ENCODE assay signal across 25 mouse cellular contexts in the genomic region with DNA sequence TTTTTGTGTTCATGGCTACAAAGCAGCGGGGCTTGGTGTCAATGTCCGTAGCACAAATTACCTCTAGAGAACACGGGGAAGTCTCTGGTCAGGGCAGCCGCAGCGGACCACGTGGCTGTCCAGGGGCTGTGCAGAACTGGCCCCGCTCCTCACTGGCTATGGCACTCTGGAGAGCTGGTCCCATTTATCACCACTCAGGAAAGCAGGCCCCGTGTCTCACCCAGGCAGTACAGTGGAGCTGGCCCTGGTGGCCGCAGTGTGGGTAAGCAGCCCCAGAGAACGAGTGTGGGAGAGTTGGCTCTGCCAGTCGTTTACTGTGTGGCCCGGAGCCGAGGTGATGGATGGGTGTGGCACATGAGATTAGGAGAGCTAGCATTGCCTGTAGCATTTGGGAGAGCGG.
DNase-seq lines count a peak whose midpoint lies in the region; ATAC-seq and TF ChIP-seq lines count a peak whose summit lies in the region.
"Had no signal": no experiment of that assay in that cellular context is flagged by ENCODE, and none has a peak within 500 bp of the region (broad histone marks: within the 10 kb centered on the region; RNA-seq: fewer than 3 reads in every experiment).

No protein-coding gene starts in this region.

- H3K36me3 ChIP-seq in kidney, postnatal 0 days (ENCODE audit: insufficient read depth, low read length), result no peaks in the 10 kb centered on the region
- H3K36me3 ChIP-seq in kidney, adult 2 months (ENCODE audit: control insufficient read depth, insufficient read depth, low read length), result no peaks in the 10 kb centered on the region
- H3K36me3 ChIP-seq in midbrain, postnatal 0 days (ENCODE audit: insufficient read depth, low read length), result no peaks in the 10 kb centered on the region
- H3K36me3 ChIP-seq in midbrain, embryonic 15.5 days (replicated peaks), result no peaks in the 10 kb centered on the region
- H3K36me3 ChIP-seq in embryonic facial prominence, embryonic 11.5 days (replicated peaks; ENCODE audit: control insufficient read depth, insufficient read depth, low read depth, low read length), result no peaks in the 10 kb centered on the region
- H3K36me3 ChIP-seq in limb, embryonic 15.5 days, result no peaks in the 10 kb centered on the region
- H3K36me3 ChIP-seq: forebrain, embryonic 15.5 days; heart, embryonic 12.5 days had no signal

- no peak for TF ChIP-seq POLR2A in kidney, adult 2 months (IDR thresholded peaks at IDR 0.05; ENCODE audit: low read depth, low read length)

- 81% methylated on average over 14 of the region's 14 CpGs for WGBS in kidney, postnatal 0 days
- 83% methylated on average over 14 of the region's 14 CpGs for WGBS in kidney, adult 2 months
- 90% methylated on average over 14 of the region's 14 CpGs for WGBS in midbrain, postnatal 0 days
- 93% methylated on average over 14 of the region's 14 CpGs for WGBS in midbrain, embryonic 15.5 days
- 83% methylated on average over 14 of the region's 14 CpGs for WGBS in embryonic facial prominence, embryonic 11.5 days
- 77% methylated on average over 14 of the region's 14 CpGs for WGBS in limb, embryonic 15.5 days

- no peaks in the 10 kb centered on the region for H3K27me3 ChIP-seq in kidney, postnatal 0 days (ENCODE audit: insufficient read depth, low read length)
- no peaks in the 10 kb centered on the region for H3K27me3 ChIP-seq in kidney, adult 2 months (replicated peaks; ENCODE audit: control insufficient read depth, insufficient read depth, low read length)
- no peaks in the 10 kb centered on the region for H3K27me3 ChIP-seq in midbrain, postnatal 0 days (ENCODE audit: insufficient read depth, low read length)
- H3K27me3 ChIP-seq in midbrain, embryonic 15.5 days (replicated peaks), result no peaks in the 10 kb centered on the region
- no peaks in the 10 kb centered on the region for H3K27me3 ChIP-seq in embryonic facial prominence, embryonic 11.5 days (ENCODE audit: control insufficient read depth, insufficient read depth, low read length)
- H3K27me3 ChIP-seq in limb, embryonic 15.5 days, result no peaks in the 10 kb centered on the region
- H3K27me3 ChIP-seq: forebrain, embryonic 15.5 days; heart, embryonic 12.5 days had no signal

- no peak for TF ChIP-seq CTCF in kidney, postnatal 0 days (IDR thresholded peaks at IDR 0.05; ENCODE audit: low read depth)
- no peak for TF ChIP-seq CTCF in kidney, adult 2 months (conservative IDR thresholded peaks at IDR 0.05; ENCODE audit: insufficient read depth, insufficient read length, low read depth, low read length)
- TF ChIP-seq CTCF in midbrain, postnatal 0 days (IDR thresholded peaks at IDR 0.05), result no peak

- no peaks in the 10 kb centered on the region for H3K4me1 ChIP-seq in kidney, postnatal 0 days (replicated peaks; ENCODE audit: insufficient read depth, low read length)
- 0 out of 2 replicates have a peak, but pooled peaks cover 3% of the 10 kb centered on the region for H3K4me1 ChIP-seq in kidney, adult 2 months (ENCODE audit: control insufficient read depth, insufficient read depth, low read length)
- H3K4me1 ChIP-seq in midbrain, postnatal 0 days (ENCODE audit: insufficient read depth, low read length), result no peaks in the 10 kb centered on the region; the same call in 1 of the 2 replicates
- H3K4me1 ChIP-seq in midbrain, embryonic 15.5 days, result peaks cover 6% of the 10 kb centered on the region
- H3K4me1 ChIP-seq in embryonic facial prominence, embryonic 11.5 days (ENCODE audit: control insufficient read depth, insufficient read depth, low read length), result no peaks in the 10 kb centered on the region; the same call in 1 of the 2 replicates
- H3K4me1 ChIP-seq in limb, embryonic 15.5 days, result peaks cover 5% of the 10 kb centered on the region

- no peak overlapping the region for H3K4me2 ChIP-seq in kidney, postnatal 0 days (ENCODE audit: low read length)
- no peak overlapping the region for H3K4me2 ChIP-seq in midbrain, postnatal 0 days (ENCODE audit: low read depth, low read length, poor library complexity, severe bottlenecking)
- no peak overlapping the region for H3K4me2 ChIP-seq in midbrain, embryonic 15.5 days
- no peak overlapping the region for H3K4me2 ChIP-seq in embryonic facial prominence, embryonic 11.5 days (ENCODE audit: low read depth, low read length)
- H3K4me2 ChIP-seq in limb, embryonic 15.5 days, result no peak overlapping the region
- H3K4me2 ChIP-seq: forebrain, embryonic 15.5 days; heart, embryonic 12.5 days; hindbrain, embryonic 14.5 days had no signal

- intact Hi-C loops in left cerebral cortex, postnatal 25 days (cut with DNase I), result no loop called here

- no peaks in the 10 kb centered on the region for H3K9me3 ChIP-seq in kidney, postnatal 0 days (replicated peaks; ENCODE audit: low read length)
- H3K9me3 ChIP-seq in midbrain, postnatal 0 days (ENCODE audit: low read length), result no peaks in the 10 kb centered on the region
- no peaks in the 10 kb centered on the region for H3K9me3 ChIP-seq in midbrain, embryonic 15.5 days
- H3K9me3 ChIP-seq in embryonic facial prominence, embryonic 11.5 days (replicated peaks; ENCODE audit: control insufficient read depth, low read length), result no peaks in the 10 kb centered on the region
- H3K9me3 ChIP-seq in limb, embryonic 15.5 days, result no peaks in the 10 kb centered on the region
- H3K9me3 ChIP-seq: forebrain, embryonic 15.5 days had no signal

- H3K9ac ChIP-seq in kidney, postnatal 0 days (ENCODE audit: low read depth, low read length), result no peak overlapping the region
- no peak overlapping the region for H3K9ac ChIP-seq in midbrain, postnatal 0 days (replicated peaks; ENCODE audit: low read length, poor library complexity, severe bottlenecking)
- H3K9ac ChIP-seq in midbrain, embryonic 15.5 days, result no peak overlapping the region
- no peak overlapping the region for H3K9ac ChIP-seq in embryonic facial prominence, embryonic 11.5 days (replicated peaks; ENCODE audit: low read length)
- no peak overlapping the region for H3K9ac ChIP-seq in limb, embryonic 15.5 days
- H3K9ac ChIP-seq: forebrain, embryonic 15.5 days; heart, embryonic 12.5 days; hindbrain, embryonic 14.5 days; liver, embryonic 14.5 days had no signal

- DNase-seq in kidney, postnatal 0 days (ENCODE audit: low spot score), result no peak
- no peak for DNase-seq in kidney, adult 2 months
- no peak for DNase-seq in midbrain, postnatal 0 days (ENCODE audit: low spot score)
- no peak for DNase-seq in embryonic facial prominence, embryonic 11.5 days (ENCODE audit: low spot score)
- DNase-seq in cerebellum, postnatal 4 days (ENCODE audit: low spot score in 2 of 2), result no peak
- no peak for DNase-seq in left cerebral cortex, postnatal 25 days (ENCODE audit: low spot score in 2 of 2)
- DNase-seq: adrenal gland, adult 8-10 months; cerebellum, adult 8-10 months; cerebellum, postnatal 25 days; gastrocnemius, adult 2 months; heart, adult 2 months; heart, postnatal 4 days; kidney, postnatal 36 days; left cerebral cortex, postnatal 4 days; liver; lung, adult 2 months; thymus, postnatal 25 days had no signal

- H3K4me3 ChIP-seq in kidney, postnatal 0 days (replicated peaks; ENCODE audit: low read depth, low read length), result no peak overlapping the region
- H3K4me3 ChIP-seq in kidney, adult 2 months (ENCODE audit: insufficient read depth, low read depth, low read length), result no peak overlapping the region
- H3K4me3 ChIP-seq in midbrain, postnatal 0 days (ENCODE audit: low read depth, low read length), result no peak overlapping the region
- H3K4me3 ChIP-seq in midbrain, embryonic 15.5 days, result no peak overlapping the region
- no peak overlapping the region for H3K4me3 ChIP-seq in embryonic facial prominence, embryonic 11.5 days (ENCODE audit: low read depth, low read length)
- H3K4me3 ChIP-seq in limb, embryonic 15.5 days, result no peak overlapping the region
- H3K4me3 ChIP-seq: forebrain, embryonic 15.5 days; gastrocnemius, adult 2 months; heart, adult 2 months; heart, embryonic 12.5 days had no signal

- 0 out of 2 replicates have a peak, but pooled peaks have one; percentile 27 for ATAC-seq in kidney, postnatal 0 days (replicated peaks; ENCODE audit: low FRiP score, low read depth)
- 0 out of 2 replicates have a peak, but pooled peaks have one; percentile 21 for ATAC-seq in midbrain, postnatal 0 days (ENCODE audit: low FRiP score)
- ATAC-seq in midbrain, embryonic 15.5 days (replicated peaks), result no peak
- ATAC-seq in embryonic facial prominence, embryonic 11.5 days (replicated peaks; ENCODE audit: insufficient number of reproducible peaks, low FRiP score, low TSS enrichment, low read depth), result peak; percentile 40; the same call in 1 of the 2 replicates
- ATAC-seq in limb, embryonic 15.5 days (ENCODE audit: insufficient number of reproducible peaks, low FRiP score, low TSS enrichment, low read depth), result 0 out of 2 replicates have a peak, but pooled peaks have one; percentile 55
- ATAC-seq: activated CD4-positive, CD25-positive, alpha-beta regulatory T cell, adult 4 months; forebrain, embryonic 15.5 days; intestine, postnatal 0 days had no signal

- H3K27ac ChIP-seq in kidney, postnatal 0 days, result no peak overlapping the region
- no peak overlapping the region for H3K27ac ChIP-seq in kidney, adult 2 months (ENCODE audit: insufficient read depth, low read depth, low read length)
- H3K27ac ChIP-seq in midbrain, postnatal 0 days (ENCODE audit: low read depth, low read length), result no peak overlapping the region
- H3K27ac ChIP-seq in midbrain, embryonic 15.5 days, result no peak overlapping the region
- no peak overlapping the region for H3K27ac ChIP-seq in embryonic facial prominence, embryonic 11.5 days (replicated peaks; ENCODE audit: low read depth, low read length)
- H3K27ac ChIP-seq in limb, embryonic 15.5 days, result no peak overlapping the region
- H3K27ac ChIP-seq: forebrain, embryonic 15.5 days; gastrocnemius, adult 2 months; heart, adult 2 months; hindbrain, embryonic 14.5 days; liver, embryonic 14.5 days had no signal
